Mouse (Mus musculus) cerebellum, adult 2 months (tissue): ENCODE data around the gene Il4ra. TPM values are rescaled to one million over a fixed set of nuclear protein-coding genes. Genes with fewer than 3 reads are reported as not detected.

Experiments used
- DNase-seq, 2 experiments: peaks; one replicate each; pipeline ENCODE4 v3.0.0; 2021
- H3K27ac ChIP-seq: fragments of 200-500 bp; 2 replicates; pipeline ENCODE4 v1.5.1; 2012; ENCODE audit warnings: low read length, control low read depth, inconsistent platforms; ENCODE audit not compliant: insufficient read depth
- H3K27me3 ChIP-seq: fragments of 200-500 bp; 2 replicates; pipeline ENCODE4 v1.6.1; 2012; ENCODE audit warnings: inconsistent platforms, mild to moderate bottlenecking, low read length, moderate library complexity; ENCODE audit not compliant: control insufficient read depth, insufficient read depth
- H3K4me1 ChIP-seq: fragments of 200-500 bp; 2 replicates; pipeline ENCODE4 v1.6.1; 2011; ENCODE audit warnings: low read length; ENCODE audit not compliant: control insufficient read depth, insufficient read depth
- H3K4me3 ChIP-seq: fragments of 200-500 bp; replicated peaks from 2 replicates; pipeline ENCODE3; 2011; ENCODE audit warnings: mild to moderate bottlenecking, low read depth, low read length, control low read depth; ENCODE audit not compliant: insufficient read depth
- CTCF ChIP-seq: fragments of 200-500 bp; IDR thresholded peaks from 2 replicates; pipeline ENCODE4 v1.5.1; 2011; ENCODE audit warnings: low read depth, mild to moderate bottlenecking, control low read depth, low read length, moderate library complexity, borderline replicate concordance; ENCODE audit not compliant: insufficient read depth
- POLR2A ChIP-seq: fragments of 200-500 bp; IDR thresholded peaks from 2 replicates; pipeline ENCODE4 v1.6.1; 2011; ENCODE audit warnings: low read length, control low read depth, borderline replicate concordance; ENCODE audit not compliant: insufficient read depth
- WGBS: fragments of 180-500 bp; shearing (Covaris S2); methylation state at CpG from one replicate; pipeline ENCODE4 v1.1.7; 2018; 5-methylcytosine and 5-hydroxymethylcytosine counted together
- polyA plus RNA-seq: library from polyadenylated mRNA; depleted of rRNA; stranded (reverse); fragments of >200 nt; gene quantifications from 2 replicates; pipeline ENCODE4 v1.2.3, GENCODE M21; 2012

Gene Il4ra
- polyA plus RNA-seq, 1 experiment, result 8.6 TPM

DNA sequence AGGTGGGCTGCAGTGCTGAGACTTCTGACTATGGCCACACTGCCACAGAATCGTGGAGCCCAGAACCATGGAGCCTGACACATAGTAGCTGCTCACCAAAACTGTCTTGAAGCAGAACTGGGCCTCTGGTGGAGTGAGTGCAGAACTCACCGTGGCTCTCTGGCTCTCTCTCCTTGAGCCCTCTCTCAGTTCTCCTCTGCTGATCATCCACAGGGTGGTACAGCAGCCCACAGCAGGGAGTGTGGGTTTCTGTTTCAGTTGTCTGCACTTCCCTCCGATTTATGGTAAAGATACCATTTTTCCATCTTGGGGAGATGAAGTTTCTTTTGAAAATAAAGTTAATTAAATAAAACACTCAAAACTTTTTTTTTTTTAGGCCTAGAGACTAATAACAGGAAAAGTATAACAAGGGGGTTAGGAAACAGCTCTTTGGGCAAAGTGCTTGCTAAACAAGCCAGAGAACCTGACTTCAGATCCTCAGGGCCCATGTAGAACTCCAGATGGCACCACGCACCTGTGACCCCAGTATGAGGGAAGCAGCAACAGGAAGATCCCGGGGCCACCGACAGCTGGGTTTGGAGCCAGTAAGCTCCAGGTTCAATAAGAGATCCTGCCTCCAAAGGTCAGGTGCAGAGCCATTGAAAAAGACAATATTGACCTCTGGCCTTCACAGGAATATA lies 31.5 kb downstream of the Il4ra start:
- no peak overlapping the region for H3K4me3 ChIP-seq
- WGBS, result 58% methylated on average over 6 of the region's 6 CpGs
- H3K4me1 ChIP-seq, result no peaks in the 10 kb centered on the region

DNA sequence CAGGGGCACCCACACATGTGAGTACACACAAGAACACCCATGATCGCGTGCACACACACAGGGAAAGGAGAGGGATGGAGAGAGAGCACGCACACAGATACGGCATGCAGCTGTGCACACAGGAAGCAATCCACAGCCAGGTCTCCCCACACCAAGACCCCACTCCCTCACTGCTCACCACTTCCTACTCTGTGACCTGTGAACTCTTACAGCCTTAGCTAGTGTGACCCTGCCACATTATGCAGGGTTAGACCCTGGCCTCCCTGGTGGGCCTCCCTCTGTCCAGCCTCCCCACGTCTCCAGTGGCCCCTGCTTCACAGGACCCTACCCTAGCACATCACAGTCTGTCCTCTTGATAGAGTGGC lies 32.1 kb downstream of the Il4ra start:
- DNase-seq, result no peak
- TF ChIP-seq POLR2A (no peak), CTCF (no peak)
- Histone ChIP-seq H3K27ac (no peak overlapping the region), H3K27me3 (no peaks in the 10 kb centered on the region), H3K4me1 (no peaks in the 10 kb centered on the region), H3K4me3 (no peak overlapping the region)
- 90% methylated on average over 5 of the region's 5 CpGs for WGBS

More for the DNA sequence above, 31.5 kb downstream of the Il4ra start:
- no peak for DNase-seq
- Histone ChIP-seq H3K27ac (no peak overlapping the region), H3K27me3 (no peaks in the 10 kb centered on the region)
- TF ChIP-seq POLR2A (no peak), CTCF (no peak)

DNA sequence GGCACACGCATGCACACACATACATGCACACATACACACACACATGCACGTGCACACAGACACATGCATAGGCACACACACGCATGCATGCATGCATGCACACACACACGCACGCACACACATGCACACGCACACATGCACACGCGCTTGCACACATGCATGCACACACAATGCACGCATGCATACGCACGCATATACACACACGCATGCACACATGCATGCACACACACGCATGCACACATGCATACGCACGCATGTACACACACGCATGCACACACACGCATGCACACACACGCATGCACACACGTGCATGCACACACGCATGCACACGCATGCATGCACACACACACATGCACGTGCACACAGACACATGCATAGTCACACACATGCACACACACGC lies 34.4 kb downstream of the Il4ra start:
- DNase-seq, result no peak
- H3K27ac ChIP-seq, result no peak overlapping the region
- H3K4me3 ChIP-seq, result no peak overlapping the region
- TF ChIP-seq CTCF (no peak), POLR2A (no peak)
- 98% methylated on average over 23 of the region's 23 CpGs for WGBS
- no peaks in the 10 kb centered on the region for H3K27me3 ChIP-seq
- no peaks in the 10 kb centered on the region for H3K4me1 ChIP-seq

DNA sequence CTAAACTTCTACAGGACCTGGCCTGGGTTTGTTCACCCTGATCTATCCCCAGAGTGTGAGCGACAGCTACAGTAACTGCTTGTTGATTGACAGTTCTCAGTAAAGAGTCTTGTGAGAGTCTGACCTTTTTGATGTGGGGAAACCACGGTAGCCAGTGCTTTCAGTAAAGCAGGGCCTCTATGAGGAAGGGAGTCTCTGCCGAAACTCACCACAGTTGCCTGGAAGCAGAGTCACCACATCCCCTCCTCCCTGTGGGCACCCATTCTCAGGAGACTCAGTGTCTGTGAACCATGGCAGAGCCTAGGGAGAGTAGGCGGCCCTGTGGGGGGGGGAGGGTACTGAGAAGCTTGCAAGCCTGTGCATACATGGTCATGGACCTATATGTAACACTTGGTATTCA lies 36.8 kb downstream of the Il4ra start:
- 87% methylated on average over 4 of the region's 4 CpGs for WGBS
- DNase-seq, result no peak
- H3K27ac ChIP-seq, result no peak overlapping the region
- no peak overlapping the region for H3K4me3 ChIP-seq
- H3K4me1 ChIP-seq, result no peaks in the 10 kb centered on the region
- TF ChIP-seq CTCF, result no peak
- no peak for TF ChIP-seq POLR2A
- no peaks in the 10 kb centered on the region for H3K27me3 ChIP-seq

DNA sequence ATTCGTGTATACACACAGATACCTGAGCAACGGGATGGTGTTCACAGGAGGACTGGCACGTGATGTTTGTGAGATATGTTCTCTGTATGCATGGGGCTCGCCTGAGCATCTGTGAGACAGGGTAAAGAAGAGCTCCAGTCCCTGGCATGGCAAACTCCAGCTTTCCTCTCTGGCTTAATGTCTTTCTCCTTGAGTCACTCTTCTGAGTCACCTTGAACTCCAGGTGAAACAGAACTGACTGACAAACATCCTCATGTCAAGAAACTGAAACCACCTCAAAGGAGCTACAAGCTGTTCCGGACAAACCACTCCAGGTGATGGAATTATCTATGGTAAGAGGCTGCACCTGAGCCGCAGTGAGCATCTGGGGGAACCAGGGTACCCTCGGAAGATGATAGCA lies 38.0 kb downstream of the Il4ra start:
- H3K4me3 ChIP-seq, result no peak overlapping the region
- H3K4me1 ChIP-seq, result no peaks in the 10 kb centered on the region
- TF ChIP-seq POLR2A, result no peak
- no peak for TF ChIP-seq CTCF
- no peaks in the 10 kb centered on the region for H3K27me3 ChIP-seq
- H3K27ac ChIP-seq, result no peak overlapping the region
- DNase-seq, result no peak
- 91% methylated on average over 7 of the region's 7 CpGs for WGBS

DNA sequence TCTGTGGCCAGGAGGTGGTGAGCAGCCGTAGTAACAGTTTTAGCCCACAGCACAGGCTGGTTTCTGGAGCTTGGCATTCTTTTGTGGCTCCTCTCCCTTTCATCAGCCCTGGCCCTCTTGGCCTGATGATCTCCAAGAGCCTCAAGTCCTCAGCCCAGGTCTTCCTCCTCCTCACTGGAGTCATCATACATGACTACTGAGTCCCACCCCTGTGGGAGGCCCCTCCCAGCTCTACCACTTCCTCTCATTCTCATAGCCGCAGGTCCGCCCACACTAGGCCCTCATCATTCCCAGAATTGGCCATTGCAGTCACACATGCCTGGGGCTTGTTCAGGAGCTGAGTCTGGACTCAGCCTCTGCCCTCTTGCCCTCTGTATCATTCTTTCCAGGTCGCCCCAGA lies 41.9 kb downstream of the Il4ra start:
- Histone ChIP-seq H3K4me3 (no peak overlapping the region), H3K27me3 (no peaks in the 10 kb centered on the region), H3K4me1 (no peaks in the 10 kb centered on the region), H3K27ac (no peak overlapping the region)
- no peak for DNase-seq
- TF ChIP-seq CTCF, result no peak
- no peak for TF ChIP-seq POLR2A
- WGBS, result 87% methylated on average over 4 of the region's 4 CpGs

DNA sequence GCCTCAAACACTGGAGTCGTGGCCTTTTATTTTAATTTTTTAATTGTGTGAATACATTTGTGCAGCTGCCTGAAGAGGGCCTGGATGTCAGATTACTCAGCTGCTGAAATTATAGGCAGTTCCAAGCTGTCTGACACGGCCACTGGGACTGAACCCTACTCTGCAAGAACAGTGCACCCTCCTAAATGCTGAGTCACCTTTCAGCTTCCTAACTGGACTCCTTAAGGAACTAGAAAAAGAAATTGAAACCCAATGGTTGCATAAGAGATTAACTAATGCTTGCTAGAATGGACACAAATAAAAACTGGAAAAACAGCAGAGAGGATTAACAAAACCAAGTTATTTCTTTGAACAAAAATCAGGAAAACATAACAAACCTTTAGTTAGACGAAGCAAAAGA lies 44.5 kb downstream of the Il4ra start:
- no peak overlapping the region for H3K27ac ChIP-seq
- H3K4me3 ChIP-seq, result no peak overlapping the region
- no peaks in the 10 kb centered on the region for H3K4me1 ChIP-seq
- H3K27me3 ChIP-seq, result no peaks in the 10 kb centered on the region
- DNase-seq, result no peak
- WGBS, result 66% methylated on average over 3 of the region's 3 CpGs
- TF ChIP-seq POLR2A (no peak), CTCF (no peak)

DNA sequence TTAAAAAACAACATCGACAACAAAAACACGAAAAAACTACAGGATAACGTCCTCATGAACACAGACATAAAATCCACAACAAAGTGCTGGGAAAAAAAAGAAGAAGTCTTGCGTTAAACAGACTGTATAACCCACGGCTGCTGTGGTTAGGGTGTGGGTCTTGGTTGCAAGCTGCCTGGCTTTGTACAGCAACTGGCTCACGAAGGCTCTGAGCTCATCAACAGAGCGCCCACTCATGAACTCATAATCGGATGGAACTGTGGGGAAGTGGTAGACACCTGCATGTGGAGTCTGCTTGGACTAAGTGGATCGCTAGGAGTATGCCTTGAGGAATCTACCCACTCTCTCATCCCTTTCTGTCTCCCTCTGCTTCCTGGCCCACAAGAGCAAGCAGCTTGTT lies 45.2 kb downstream of the Il4ra start:
- Histone ChIP-seq H3K4me3 (no peak overlapping the region), H3K4me1 (no peaks in the 10 kb centered on the region), H3K27me3 (no peaks in the 10 kb centered on the region; the same call in 1 of the 2 replicates), H3K27ac (no peak overlapping the region)
- DNase-seq, result no peak
- WGBS, result 89% methylated on average over 9 of the region's 9 CpGs
- TF ChIP-seq CTCF (no peak), POLR2A (no peak)
